In the genomic region with DNA sequence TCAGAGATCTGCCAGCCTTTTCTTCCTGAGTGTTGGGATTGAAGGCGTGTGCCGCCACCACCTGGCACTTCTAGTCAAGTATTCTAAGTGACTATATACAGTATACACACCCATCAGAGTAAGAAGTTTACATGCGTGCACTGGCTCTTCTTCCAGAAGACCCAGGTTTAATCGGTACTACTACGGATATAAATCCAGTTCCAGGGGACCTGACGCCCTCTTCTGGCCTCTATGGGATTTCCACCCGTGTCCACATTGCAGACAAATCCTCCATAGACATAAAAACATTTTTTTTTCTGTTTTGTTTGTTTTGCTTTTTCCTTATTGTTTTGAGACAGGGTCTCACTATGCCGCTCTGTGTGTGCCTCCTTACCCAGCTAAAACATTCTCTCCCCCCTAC, we compare ENCODE assay signal across 11 mouse cellular contexts. TPM values are rescaled to one million over a fixed set of nuclear protein-coding genes. Genes with fewer than 3 reads are reported as not detected.
DNase-seq lines count a peak whose midpoint lies in the region; ATAC-seq and TF ChIP-seq lines count a peak whose summit lies in the region.
"Had no signal": no experiment of that assay in that cellular context is flagged by ENCODE, and none has a peak within 500 bp of the region (broad histone marks: within the 10 kb centered on the region; RNA-seq: fewer than 3 reads in every experiment).

No protein-coding gene starts in this region.

- no peak overlapping the region for H3K27ac ChIP-seq in layer of hippocampus, adult 2 months
- no peak overlapping the region for H3K27ac ChIP-seq in liver, postnatal 0 days (ENCODE audit: low read depth)
- no peak overlapping the region for H3K27ac ChIP-seq in forebrain, embryonic 11.5 days (ENCODE audit: low read depth, low read length)
- H3K27ac ChIP-seq: heart, embryonic 15.5 days had no signal

- TF ChIP-seq CTCF in layer of hippocampus, adult 2 months (conservative IDR thresholded peaks at IDR 0.05): peak; percentile 71
- TF ChIP-seq CTCF in liver, postnatal 0 days (IDR thresholded peaks at IDR 0.05; ENCODE audit: low read depth): peak; percentile 71

- H3K9me3 ChIP-seq in liver, postnatal 0 days (ENCODE audit: low read length): no peaks in the 10 kb centered on the region
- no peaks in the 10 kb centered on the region for H3K9me3 ChIP-seq in forebrain, embryonic 11.5 days (ENCODE audit: control insufficient read depth, low read length)
- H3K9me3 ChIP-seq: heart, embryonic 15.5 days had no signal

- no peak for DNase-seq in layer of hippocampus, adult 2 months (ENCODE audit: low spot score in 2 of 2)
- no peak for DNase-seq in layer of hippocampus, postnatal 14 days (ENCODE audit: low spot score in 2 of 2)
- peak; percentile 68 for DNase-seq in ES-CJ7 (ENCODE audit: low read depth, low spot score)
- peak; percentile 43 for DNase-seq in brain, adult 2 months (ENCODE audit: low read depth, low spot score)
- DNase-seq in liver, postnatal 0 days: peak; percentile 62
- no peak for DNase-seq in right cerebral cortex, adult 2 months (ENCODE audit: low spot score in 2 of 2)
- DNase-seq in forebrain, embryonic 11.5 days (ENCODE audit: low spot score): no peak
- DNase-seq in T-cell, adult 2 months (ENCODE audit: low spot score): no peak
- DNase-seq: spleen, adult 18-20 months had no signal

- peak; percentile 8; the same call in 1 of the 2 replicates for ATAC-seq in liver, postnatal 0 days
- no peak for ATAC-seq in forebrain, embryonic 11.5 days (replicated peaks; ENCODE audit: low FRiP score)

- no peaks in the 10 kb centered on the region for H3K27me3 ChIP-seq in liver, postnatal 0 days (ENCODE audit: insufficient read depth, low read length)
- H3K27me3 ChIP-seq in forebrain, embryonic 11.5 days (ENCODE audit: control insufficient read depth, insufficient read depth, low read length): no peaks in the 10 kb centered on the region
- H3K27me3 ChIP-seq: heart, embryonic 15.5 days had no signal

- WGBS in liver, postnatal 0 days (ENCODE audit: insufficient replicate concordance): 24% methylated on average over 8 of the region's 8 CpGs
- 33% methylated on average over 8 of the region's 8 CpGs for WGBS in forebrain, embryonic 11.5 days

- H3K4me2 ChIP-seq in liver, postnatal 0 days (ENCODE audit: low read depth, low read length): no peak overlapping the region
- H3K4me2 ChIP-seq in forebrain, embryonic 11.5 days (ENCODE audit: low read depth, low read length, severe bottlenecking): no peak overlapping the region
- H3K4me2 ChIP-seq: heart, embryonic 15.5 days had no signal

- H3K4me1 ChIP-seq in liver, postnatal 0 days (ENCODE audit: insufficient read depth): peaks cover 8% of the 10 kb centered on the region
- H3K4me1 ChIP-seq in forebrain, embryonic 11.5 days (replicated peaks; ENCODE audit: control insufficient read depth, insufficient read depth, low read length): peaks cover 6% of the 10 kb centered on the region; the same call in 1 of the 2 replicates

- H3K9ac ChIP-seq in liver, postnatal 0 days (replicated peaks): no peak overlapping the region
- H3K9ac ChIP-seq in forebrain, embryonic 11.5 days (ENCODE audit: low read length): no peak overlapping the region
- H3K9ac ChIP-seq: heart, embryonic 15.5 days had no signal

- H3K36me3 ChIP-seq in liver, postnatal 0 days (replicated peaks; ENCODE audit: insufficient read depth, low read length): peaks cover 5% of the 10 kb centered on the region; the same call in 1 of the 2 replicates
- H3K36me3 ChIP-seq in forebrain, embryonic 11.5 days (ENCODE audit: control insufficient read depth, insufficient read depth, low read length): peaks cover 11% of the 10 kb centered on the region; the same call in 1 of the 2 replicates

- H3K4me3 ChIP-seq in layer of hippocampus, adult 2 months: no peak overlapping the region
- H3K4me3 ChIP-seq in liver, postnatal 0 days (ENCODE audit: low read depth, low read length): no peak overlapping the region
- no peak overlapping the region for H3K4me3 ChIP-seq in forebrain, embryonic 11.5 days (ENCODE audit: low read depth, low read length)
- H3K4me3 ChIP-seq: heart, embryonic 15.5 days had no signal

- no peak for TF ChIP-seq EP300 in liver, postnatal 0 days (IDR thresholded peaks at IDR 0.05; ENCODE audit: low read depth)

RNA-seq across cellular contexts. Expression of gene Hspa1b, which starts 11.4 kb away (rescaled TPM):
- total RNA-seq in layer of hippocampus, adult 2 months (2021): 10 to 100 TPM; 21.4 to 24.7 TPM
- total RNA-seq in layer of hippocampus, postnatal 14 days (2021): 10 to 100 TPM; 12.5 TPM
- polyA plus RNA-seq in liver, postnatal 0 days (2015; fragmentation: Nextera tagmentation; extraction: Ambion mirVana): 0.06 and 0.12 TPM in 2 replicates
- polyA plus RNA-seq in forebrain, embryonic 11.5 days (2014; fragmentation: Nextera tagmentation; extraction: Ambion mirVana): 0.24 TPM in 1 of 2 replicates, not detected in the other
- polyA plus RNA-seq: liver, embryonic 16.5 days had no signal

RNA-seq across cellular contexts. Expression of gene Neu1, which starts 16.6 kb away (rescaled TPM):
- 10 to 100 TPM; 39.4 to 43.1 TPM for total RNA-seq in layer of hippocampus, adult 2 months (2021)
- total RNA-seq in layer of hippocampus, postnatal 14 days (2021): 10 to 100 TPM; 31.9 to 32.9 TPM
- 35.6 and 40.3 TPM in 2 replicates for polyA plus RNA-seq in liver, postnatal 0 days (2015; fragmentation: Nextera tagmentation; extraction: Ambion mirVana)
- polyA plus RNA-seq in forebrain, embryonic 11.5 days (2014; fragmentation: Nextera tagmentation; extraction: Ambion mirVana): 12.8 and 13.4 TPM in 2 replicates

RNA-seq across cellular contexts. Expression of gene Gm20481, which starts 22.1 kb away (rescaled TPM):
- not detected for total RNA-seq in layer of hippocampus, adult 2 months (2021)
- not detected for total RNA-seq in layer of hippocampus, postnatal 14 days (2021)
- polyA plus RNA-seq in liver, postnatal 0 days (2015; fragmentation: Nextera tagmentation; extraction: Ambion mirVana): 0.28 TPM in 1 of 2 replicates, not detected in the other
- not detected in 2 replicates for polyA plus RNA-seq in forebrain, embryonic 11.5 days (2014; fragmentation: Nextera tagmentation; extraction: Ambion mirVana)
- polyA plus RNA-seq: heart, embryonic 15.5 days; liver, embryonic 16.5 days had no signal

RNA-seq across cellular contexts. Expression of gene Hspa1a, which starts 24.4 kb away (rescaled TPM):
- total RNA-seq in layer of hippocampus, adult 2 months (2021): 10 to 100 TPM; 16.9 to 18.1 TPM
- 10 to 100 TPM; 12.4 to 13.1 TPM for total RNA-seq in layer of hippocampus, postnatal 14 days (2021)
- 0.46 and 0.59 TPM in 2 replicates for polyA plus RNA-seq in liver, postnatal 0 days (2015; fragmentation: Nextera tagmentation; extraction: Ambion mirVana)
- 1.6 TPM in 2 replicates for polyA plus RNA-seq in forebrain, embryonic 11.5 days (2014; fragmentation: Nextera tagmentation; extraction: Ambion mirVana)

RNA-seq across cellular contexts. Expression of gene Hspa1l, which starts 24.9 kb away (rescaled TPM):
- total RNA-seq in layer of hippocampus, adult 2 months (2021): under 1 TPM; 0.44 to 0.49 TPM
- total RNA-seq in layer of hippocampus, postnatal 14 days (2021): under 1 TPM; 0.38 to 0.44 TPM
- 0.18 TPM in 1 of 2 replicates, not detected in the other for polyA plus RNA-seq in liver, postnatal 0 days (2015; fragmentation: Nextera tagmentation; extraction: Ambion mirVana)
- polyA plus RNA-seq in forebrain, embryonic 11.5 days (2014; fragmentation: Nextera tagmentation; extraction: Ambion mirVana): 1.7 and 1.8 TPM in 2 replicates

Comparison
In these comparisons a context has a peak if more than half of its experiments do, and no peak if none do; other contexts are left out.
1. DNase-seq: peak in ES-CJ7 (single experiment), brain, adult 2 months (single experiment) and liver, postnatal 0 days (single experiment); none in layer of hippocampus, adult 2 months (0 of 2), layer of hippocampus, postnatal 14 days (0 of 2), right cerebral cortex, adult 2 months (0 of 2), forebrain, embryonic 11.5 days (single experiment) and T-cell, adult 2 months (single experiment).